Mouse (Mus musculus): ENCODE measurements at regions not wholly inside any gene's neighbourhood (a gene's known extent, or its start where the extent isn't known, plus 50 kb on each side); places are given as distances from the start of the nearest gene placed in this dataset.

DNA sequence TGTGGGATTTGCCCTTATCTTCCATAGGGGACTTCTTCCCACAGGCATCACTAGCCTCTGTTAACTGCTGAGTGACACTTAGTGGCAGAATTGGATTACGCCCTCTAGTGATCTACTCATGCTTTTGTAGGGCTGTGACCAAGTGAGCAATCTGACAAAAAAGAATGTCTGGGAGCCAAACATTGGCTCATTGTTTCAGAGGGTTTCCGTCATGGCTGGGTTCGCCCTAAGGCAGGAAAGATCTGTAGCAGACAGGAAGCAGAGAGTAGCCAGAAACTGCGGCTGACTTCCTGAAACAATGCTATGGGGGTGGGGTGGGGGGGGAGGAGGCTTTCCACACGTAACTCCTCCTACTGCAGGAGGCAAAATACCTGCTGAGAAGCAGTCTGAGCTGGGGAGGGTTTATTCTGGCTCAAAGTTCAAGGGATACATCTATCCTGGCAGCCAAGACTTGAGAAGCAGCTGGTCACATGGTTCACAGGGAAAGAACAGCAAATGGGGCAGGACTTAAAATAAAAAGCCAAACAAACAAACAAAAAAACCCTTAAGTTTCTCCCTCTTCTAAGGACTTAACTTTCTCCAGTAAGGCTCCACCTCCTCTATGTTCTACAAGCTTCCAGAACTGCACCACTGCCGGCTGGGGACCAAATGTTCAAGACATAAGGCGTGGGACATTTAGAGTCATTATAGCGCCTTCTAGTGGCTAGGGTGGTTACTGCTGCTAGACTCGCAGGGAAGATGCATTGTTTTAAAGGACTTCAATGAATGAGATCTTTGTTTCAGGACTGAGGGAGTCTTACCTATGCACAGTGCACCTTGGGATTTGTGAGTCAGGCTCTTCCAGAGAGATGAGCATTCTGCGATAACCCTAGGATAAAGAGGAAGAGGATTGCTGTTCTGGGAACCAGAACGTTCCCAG, 281.8 kb upstream of the Eef2kmt start:
- ATAC-seq (ENCODE audit: insufficient read depth, low FRiP score) = no peak
- H3K27me3 ChIP-seq (ENCODE audit: control insufficient read depth, insufficient read depth, low read length) = no peaks in the 10 kb centered on the region
- H3K4me1 ChIP-seq (ENCODE audit: control insufficient read depth, insufficient read depth, low read length) = no peaks in the 10 kb centered on the region
- H3K9me3 ChIP-seq (replicated peaks; ENCODE audit: control insufficient read depth, low read length) = no peaks in the 10 kb centered on the region
- H3K9ac ChIP-seq (ENCODE audit: low read length) = no peak overlapping the region
- no peaks in the 10 kb centered on the region for H3K36me3 ChIP-seq (ENCODE audit: control insufficient read depth, insufficient read depth, low read length)
- H3K4me2 ChIP-seq (ENCODE audit: low read depth, low read length) = no peak overlapping the region
- H3K4me3 ChIP-seq (replicated peaks; ENCODE audit: low read length) = no peak overlapping the region
- H3K27ac ChIP-seq (ENCODE audit: low read length) = no peak overlapping the region
- WGBS = 53% methylated on average over 11 of the region's 11 CpGs

DNA sequence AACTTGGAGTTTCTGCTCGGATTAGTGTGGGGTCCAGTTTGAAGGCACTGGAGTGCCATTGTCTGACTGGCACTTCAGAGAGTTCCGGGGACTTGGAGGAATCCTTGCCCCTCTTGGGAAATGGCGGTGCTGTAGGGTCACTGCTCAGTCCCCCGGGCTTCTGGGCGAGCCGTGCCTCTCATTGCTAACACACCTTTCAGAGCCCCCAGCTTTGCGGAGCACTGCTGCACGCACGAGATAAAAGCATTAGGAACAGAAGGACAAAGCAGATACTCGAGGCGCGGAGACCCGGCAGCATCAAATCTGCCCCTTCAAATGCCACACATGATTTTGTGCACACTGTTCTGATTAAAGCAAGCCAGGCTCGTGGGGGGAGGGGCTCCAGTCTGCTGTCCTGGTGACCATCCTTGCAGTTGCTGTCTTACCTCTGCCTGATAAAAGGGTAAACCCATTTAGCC, 280.8 kb upstream of the Eef2kmt start:
- H3K9ac ChIP-seq (ENCODE audit: low read length) = no peak overlapping the region
- no peak overlapping the region for H3K4me3 ChIP-seq (replicated peaks; ENCODE audit: low read length)
- no peaks in the 10 kb centered on the region for H3K9me3 ChIP-seq (replicated peaks; ENCODE audit: control insufficient read depth, low read length)
- no peak overlapping the region for H3K4me2 ChIP-seq (ENCODE audit: low read depth, low read length)
- WGBS = 31% methylated on average over 14 of the region's 14 CpGs
- H3K27ac ChIP-seq (ENCODE audit: low read length) = no peak overlapping the region
- ATAC-seq (ENCODE audit: insufficient read depth, low FRiP score) = no peak
- no peaks in the 10 kb centered on the region for H3K36me3 ChIP-seq (ENCODE audit: control insufficient read depth, insufficient read depth, low read length)
- no peaks in the 10 kb centered on the region for H3K4me1 ChIP-seq (ENCODE audit: control insufficient read depth, insufficient read depth, low read length)
- H3K27me3 ChIP-seq (ENCODE audit: control insufficient read depth, insufficient read depth, low read length) = no peaks in the 10 kb centered on the region

DNA sequence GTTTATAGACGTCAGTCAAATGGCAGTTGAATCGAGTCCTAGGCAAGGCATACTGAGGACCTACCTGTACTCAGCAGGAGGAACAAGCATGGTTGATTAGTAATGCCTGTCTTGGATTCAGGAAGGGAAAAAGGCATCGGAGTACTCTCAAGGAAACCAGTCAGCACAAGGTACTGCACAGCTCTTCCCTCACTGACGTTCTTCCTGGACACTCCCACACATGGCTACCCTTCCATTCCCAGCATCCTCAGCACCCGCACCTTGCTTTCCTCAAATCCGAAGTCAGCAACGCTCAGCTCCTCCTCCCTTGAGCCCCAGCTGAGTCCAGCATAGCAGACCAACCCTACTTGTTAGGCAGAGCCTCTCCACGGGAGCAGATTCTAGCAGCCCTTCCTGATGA, 279.6 kb upstream of the Eef2kmt start:
- ATAC-seq (ENCODE audit: insufficient read depth, low FRiP score) = peak; percentile 31; the same call in 1 of the 2 replicates
- H3K9me3 ChIP-seq (replicated peaks; ENCODE audit: control insufficient read depth, low read length) = no peaks in the 10 kb centered on the region
- no peaks in the 10 kb centered on the region for H3K4me1 ChIP-seq (ENCODE audit: control insufficient read depth, insufficient read depth, low read length)
- H3K27ac ChIP-seq (ENCODE audit: low read length) = no peak overlapping the region
- no peak overlapping the region for H3K9ac ChIP-seq (ENCODE audit: low read length)
- H3K4me3 ChIP-seq (replicated peaks; ENCODE audit: low read length) = no peak overlapping the region
- H3K4me2 ChIP-seq (ENCODE audit: low read depth, low read length) = no peak overlapping the region; the same call in 1 of the 2 replicates
- no peaks in the 10 kb centered on the region for H3K27me3 ChIP-seq (ENCODE audit: control insufficient read depth, insufficient read depth, low read length)
- 37% methylated on average over 8 of the region's 8 CpGs for WGBS
- no peaks in the 10 kb centered on the region for H3K36me3 ChIP-seq (ENCODE audit: control insufficient read depth, insufficient read depth, low read length)

DNA sequence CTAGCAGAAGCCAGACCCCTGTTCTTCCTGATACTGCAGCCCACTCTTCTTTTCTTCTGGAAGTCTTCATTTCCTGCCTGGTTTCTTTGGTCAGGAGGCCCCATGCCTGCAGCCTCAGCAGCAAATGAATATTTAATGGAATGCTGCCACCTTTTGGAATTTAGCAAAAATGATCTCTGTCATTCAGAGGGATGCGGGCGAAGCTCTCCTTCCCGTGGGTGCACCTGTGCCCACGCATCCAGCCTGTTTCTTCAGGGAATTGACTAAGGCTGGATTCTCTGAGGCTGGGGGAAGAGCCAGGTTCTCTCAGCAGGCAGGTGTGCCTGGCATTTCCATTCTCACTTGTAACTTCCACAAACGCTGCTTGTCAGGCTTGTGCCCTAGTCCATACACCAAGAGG, 279.1 kb upstream of the Eef2kmt start:
- ATAC-seq (ENCODE audit: insufficient read depth, low FRiP score) = no peak
- Histone ChIP-seq H3K4me2 (ENCODE audit: low read depth, low read length) (no peak overlapping the region), H3K36me3 (ENCODE audit: control insufficient read depth, insufficient read depth, low read length) (no peaks in the 10 kb centered on the region), H3K27ac (ENCODE audit: low read length) (no peak overlapping the region), H3K27me3 (ENCODE audit: control insufficient read depth, insufficient read depth, low read length) (no peaks in the 10 kb centered on the region), H3K9me3 (replicated peaks; ENCODE audit: control insufficient read depth, low read length) (no peaks in the 10 kb centered on the region), H3K4me3 (replicated peaks; ENCODE audit: low read length) (no peak overlapping the region), H3K9ac (ENCODE audit: low read length) (no peak overlapping the region), H3K4me1 (ENCODE audit: control insufficient read depth, insufficient read depth, low read length) (no peaks in the 10 kb centered on the region)
- WGBS = 41% methylated on average over 5 of the region's 5 CpGs

DNA sequence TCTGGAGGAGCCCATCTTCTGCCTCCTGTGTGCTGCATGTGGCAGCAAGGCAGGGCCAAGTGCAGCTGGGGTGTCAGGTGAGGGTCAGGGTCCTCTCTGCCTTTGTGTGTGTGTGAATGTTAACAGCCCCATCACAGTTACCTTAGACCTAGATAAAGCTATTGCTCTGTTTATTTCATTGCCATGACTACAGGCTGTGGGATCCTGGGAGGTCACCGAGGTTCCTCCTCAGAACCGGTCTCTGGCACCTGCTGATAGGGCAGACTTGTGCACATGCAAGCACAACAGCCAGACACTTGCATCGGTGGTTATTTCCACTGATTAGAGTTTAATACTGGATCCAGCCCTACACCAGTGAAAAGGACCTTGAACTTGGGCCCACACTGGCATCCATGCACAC, 278.6 kb upstream of the Eef2kmt start:
- Histone ChIP-seq H3K27ac (ENCODE audit: low read length) (no peak overlapping the region), H3K9me3 (replicated peaks; ENCODE audit: control insufficient read depth, low read length) (no peaks in the 10 kb centered on the region), H3K4me2 (ENCODE audit: low read depth, low read length) (no peak overlapping the region), H3K27me3 (ENCODE audit: control insufficient read depth, insufficient read depth, low read length) (no peaks in the 10 kb centered on the region), H3K9ac (ENCODE audit: low read length) (no peak overlapping the region), H3K4me3 (replicated peaks; ENCODE audit: low read length) (no peak overlapping the region), H3K36me3 (ENCODE audit: control insufficient read depth, insufficient read depth, low read length) (no peaks in the 10 kb centered on the region), H3K4me1 (ENCODE audit: control insufficient read depth, insufficient read depth, low read length) (no peaks in the 10 kb centered on the region)
- no peak for ATAC-seq (ENCODE audit: insufficient read depth, low FRiP score)
- 40% methylated on average over 3 of the region's 3 CpGs for WGBS

DNA sequence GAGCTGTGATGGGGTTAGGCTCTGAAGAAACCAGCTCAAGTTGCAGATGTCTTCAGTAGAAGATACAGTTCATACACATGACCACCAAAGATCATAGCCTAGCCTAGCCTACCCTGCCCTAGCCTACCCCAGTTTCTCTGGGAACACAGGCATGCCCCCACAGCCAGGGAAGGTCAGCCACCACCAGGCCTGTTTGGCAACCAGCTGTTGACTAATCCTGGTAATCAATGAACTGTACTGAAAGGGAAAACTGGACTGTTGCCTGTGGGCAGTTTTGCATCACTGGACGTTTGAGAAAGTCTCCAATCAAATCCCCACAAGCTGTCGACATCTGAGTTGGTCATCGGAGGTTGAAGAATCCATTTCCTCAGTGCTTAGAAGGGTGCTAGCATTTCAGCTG, 276.5 kb upstream of the Eef2kmt start:
- Histone ChIP-seq H3K27ac (ENCODE audit: low read length) (no peak overlapping the region), H3K4me1 (ENCODE audit: control insufficient read depth, insufficient read depth, low read length) (no peaks in the 10 kb centered on the region), H3K36me3 (ENCODE audit: control insufficient read depth, insufficient read depth, low read length) (no peaks in the 10 kb centered on the region), H3K27me3 (ENCODE audit: control insufficient read depth, insufficient read depth, low read length) (no peaks in the 10 kb centered on the region), H3K9ac (ENCODE audit: low read length) (no peak overlapping the region), H3K9me3 (replicated peaks; ENCODE audit: control insufficient read depth, low read length) (no peaks in the 10 kb centered on the region), H3K4me3 (replicated peaks; ENCODE audit: low read length) (no peak overlapping the region), H3K4me2 (ENCODE audit: low read depth, low read length) (no peak overlapping the region)
- WGBS = 70% methylated on average over 3 of the region's 3 CpGs
- ATAC-seq (ENCODE audit: insufficient read depth, low FRiP score) = no peak

DNA sequence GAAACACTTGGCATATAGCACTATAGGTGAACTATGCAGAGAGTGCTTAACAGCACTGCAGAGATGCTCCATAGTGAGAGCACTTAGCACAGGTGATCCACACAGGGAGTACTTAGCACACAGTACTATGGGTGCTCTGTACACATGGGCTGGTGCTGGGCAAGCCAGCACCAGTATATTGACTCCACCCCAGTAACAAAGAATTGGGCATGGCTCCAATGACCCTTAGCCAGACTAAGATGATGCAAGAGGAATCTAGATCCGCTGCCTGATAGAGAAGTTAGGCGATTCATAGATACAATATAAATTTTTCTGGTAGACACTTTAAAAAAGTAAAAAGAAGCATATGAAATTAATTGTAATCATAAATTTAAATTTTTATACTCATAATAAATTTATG, 274.0 kb upstream of the Eef2kmt start:
- H3K4me2 ChIP-seq (ENCODE audit: low read depth, low read length) = no peak overlapping the region
- H3K9me3 ChIP-seq (replicated peaks; ENCODE audit: control insufficient read depth, low read length) = no peaks in the 10 kb centered on the region
- H3K4me1 ChIP-seq (ENCODE audit: control insufficient read depth, insufficient read depth, low read length) = no peaks in the 10 kb centered on the region
- no peaks in the 10 kb centered on the region for H3K36me3 ChIP-seq (ENCODE audit: control insufficient read depth, insufficient read depth, low read length)
- no peak overlapping the region for H3K9ac ChIP-seq (ENCODE audit: low read length)
- no peak overlapping the region for H3K4me3 ChIP-seq (replicated peaks; ENCODE audit: low read length)
- ATAC-seq (ENCODE audit: insufficient read depth, low FRiP score) = no peak
- WGBS = 86% methylated on average over 2 of the region's 2 CpGs
- H3K27me3 ChIP-seq (ENCODE audit: control insufficient read depth, insufficient read depth, low read length) = no peaks in the 10 kb centered on the region
- H3K27ac ChIP-seq (ENCODE audit: low read length) = no peak overlapping the region

DNA sequence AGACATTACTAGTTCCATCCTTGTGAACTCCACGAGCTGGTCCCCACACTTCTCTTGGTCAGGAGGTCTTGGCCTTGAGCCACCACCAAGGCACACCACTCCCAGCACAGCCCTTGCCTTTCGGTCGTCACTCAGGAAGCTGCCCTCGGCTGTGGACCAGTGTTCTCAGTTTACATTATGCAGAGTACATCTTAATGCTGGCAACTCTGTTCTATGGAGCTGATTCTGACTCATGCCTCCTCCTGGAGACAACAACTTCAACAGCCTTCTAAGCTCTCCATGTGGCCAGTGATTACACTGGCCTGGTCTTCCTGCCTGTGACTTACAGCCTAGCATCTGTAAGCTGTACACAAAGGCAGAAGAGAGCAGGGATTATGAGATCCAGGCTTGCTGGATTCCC, 272.2 kb upstream of the Eef2kmt start:
- H3K4me2 ChIP-seq (ENCODE audit: low read depth, low read length) = no peak overlapping the region
- H3K4me1 ChIP-seq (ENCODE audit: control insufficient read depth, insufficient read depth, low read length) = no peaks in the 10 kb centered on the region
- no peaks in the 10 kb centered on the region for H3K27me3 ChIP-seq (ENCODE audit: control insufficient read depth, insufficient read depth, low read length)
- H3K9me3 ChIP-seq (replicated peaks; ENCODE audit: control insufficient read depth, low read length) = no peaks in the 10 kb centered on the region
- H3K36me3 ChIP-seq (ENCODE audit: control insufficient read depth, insufficient read depth, low read length) = no peaks in the 10 kb centered on the region
- 46% methylated on average over 4 of the region's 4 CpGs for WGBS
- no peak overlapping the region for H3K27ac ChIP-seq (ENCODE audit: low read length)
- H3K4me3 ChIP-seq (replicated peaks; ENCODE audit: low read length) = no peak overlapping the region
- peak; percentile 10; the same call in 1 of the 2 replicates for ATAC-seq (ENCODE audit: insufficient read depth, low FRiP score)
- no peak overlapping the region for H3K9ac ChIP-seq (ENCODE audit: low read length)

DNA sequence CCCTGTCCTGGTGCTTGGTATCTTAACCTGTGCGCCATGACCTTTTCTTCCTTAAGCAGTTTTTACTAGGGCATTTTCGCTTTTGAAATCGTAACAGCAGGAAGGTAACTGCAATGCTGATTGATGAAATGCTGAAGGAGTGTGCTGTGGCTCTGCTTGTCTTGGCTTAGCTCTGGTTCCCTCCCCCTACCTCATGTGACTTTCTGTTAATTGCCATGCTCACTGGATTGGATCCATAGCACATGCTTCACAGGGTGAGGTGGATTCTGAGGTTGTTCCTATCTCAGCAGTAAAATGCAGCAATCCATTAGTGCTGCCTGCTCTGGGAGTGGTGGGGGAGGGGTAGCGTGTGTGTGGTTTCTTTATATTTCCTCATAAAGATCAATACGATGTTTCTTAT, 268.6 kb upstream of the Eef2kmt start:
- Histone ChIP-seq H3K4me2 (ENCODE audit: low read depth, low read length) (no peak overlapping the region), H3K9me3 (replicated peaks; ENCODE audit: control insufficient read depth, low read length) (no peaks in the 10 kb centered on the region), H3K4me1 (ENCODE audit: control insufficient read depth, insufficient read depth, low read length) (no peaks in the 10 kb centered on the region), H3K36me3 (ENCODE audit: control insufficient read depth, insufficient read depth, low read length) (no peaks in the 10 kb centered on the region), H3K27ac (ENCODE audit: low read length) (no peak overlapping the region), H3K4me3 (replicated peaks; ENCODE audit: low read length) (no peak overlapping the region), H3K27me3 (ENCODE audit: control insufficient read depth, insufficient read depth, low read length) (no peaks in the 10 kb centered on the region), H3K9ac (ENCODE audit: low read length) (no peak overlapping the region)
- no peak for ATAC-seq (ENCODE audit: insufficient read depth, low FRiP score)
- WGBS = 80% methylated on average over 5 of the region's 5 CpGs
